Mouse (Mus musculus): ENCODE measurements around the gene Trnt1. TPM values are rescaled to one million over a fixed set of nuclear protein-coding genes. Genes with fewer than 3 reads are reported as not detected.

The Trnt1 gene
- 32.2 and 34.9 TPM in 2 replicates for polyA plus RNA-seq (2012; rRNA removed)

DNA sequence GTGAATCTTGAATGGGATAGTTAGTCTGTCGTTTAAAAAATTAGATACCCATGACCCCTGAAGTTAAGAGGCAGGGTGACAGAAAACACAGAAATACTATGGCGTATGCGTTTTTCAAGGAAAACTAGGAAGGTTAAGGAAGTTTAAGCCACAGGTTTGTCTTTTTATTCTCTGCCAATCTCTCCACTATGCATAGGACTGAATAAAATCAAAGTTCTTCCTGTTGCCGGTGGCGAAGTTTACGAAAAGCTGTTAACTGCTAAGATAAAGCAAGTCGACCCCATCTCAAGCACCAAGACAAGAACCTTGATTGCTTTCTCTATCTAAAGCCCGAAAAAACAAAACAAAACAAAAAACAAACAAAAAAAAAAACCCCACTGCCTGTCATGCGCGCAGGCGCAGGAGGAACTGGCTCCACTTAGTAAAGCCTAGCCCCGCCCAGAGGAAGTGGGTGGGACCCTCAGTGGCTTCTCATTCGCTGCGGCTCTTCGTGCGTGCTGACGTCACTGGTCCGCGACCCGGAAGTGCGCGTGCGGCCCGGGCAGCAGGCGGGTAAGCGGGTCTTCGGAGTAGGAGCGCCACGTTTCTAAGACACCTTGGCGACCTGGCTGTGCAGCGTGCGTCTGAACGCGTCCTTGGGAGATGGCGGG is at the start of gene Trnt1:
Gene Trnt1 (plus strand): TSS at position 481 of the 650 bp plus-strand sequence.
- 8% methylated on average over 35 of the region's 35 CpGs for WGBS
- Histone ChIP-seq H3K27me3 (ENCODE audit: control insufficient read depth, insufficient read depth, low read length) (no peaks in the 10 kb centered on the region), H3K27ac (ENCODE audit: insufficient read depth, low read length) (no peak within 1 kb of the TSS), H3K4me3 (replicated peaks; ENCODE audit: insufficient read depth, low read depth, low read length) (peak within 1 kb of the TSS; percentile 94), H3K4me1 (ENCODE audit: control insufficient read depth, insufficient read depth, low read length) (no peaks in the 10 kb centered on the region)
- peak; percentile 81 for TF ChIP-seq POLR2A (IDR thresholded peaks at IDR 0.05; ENCODE audit: borderline replicate concordance, insufficient read depth, low read length)
- no peak for TF ChIP-seq CTCF (IDR thresholded peaks at IDR 0.05; ENCODE audit: borderline replicate concordance, insufficient read depth, low read depth, low read length)
- peak; percentile 95 to 96 for DNase-seq

DNA sequence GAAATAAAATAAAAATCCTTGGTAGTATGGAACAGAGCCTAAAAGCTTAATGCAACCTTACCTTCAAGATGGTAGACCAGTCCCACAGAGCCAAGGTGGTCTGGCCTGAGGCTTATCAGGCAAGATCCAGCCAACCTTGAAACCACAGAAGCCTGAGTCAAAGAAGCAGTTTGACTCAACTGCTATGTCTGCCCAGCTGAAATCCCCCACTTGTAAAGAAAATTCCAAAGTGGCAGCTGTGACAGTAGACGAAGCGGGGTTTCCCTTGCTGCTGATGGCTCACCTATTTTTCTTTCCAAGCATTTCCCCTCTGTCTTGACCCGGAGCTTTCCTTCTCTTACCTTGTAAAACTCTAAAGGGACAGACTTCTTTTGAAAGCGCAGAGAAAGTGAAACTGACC is 43.3 kb upstream of the Trnt1 start:
- no peak for TF ChIP-seq POLR2A (IDR thresholded peaks at IDR 0.05; ENCODE audit: borderline replicate concordance, insufficient read depth, low read length)
- TF ChIP-seq CTCF (IDR thresholded peaks at IDR 0.05; ENCODE audit: borderline replicate concordance, insufficient read depth, low read depth, low read length), result no peak
- no peak overlapping the region for H3K4me3 ChIP-seq (replicated peaks; ENCODE audit: insufficient read depth, low read depth, low read length)
- no peaks in the 10 kb centered on the region for H3K4me1 ChIP-seq (ENCODE audit: control insufficient read depth, insufficient read depth, low read length)
- 88% methylated on average over 4 of the region's 4 CpGs for WGBS
- no peak overlapping the region for H3K27ac ChIP-seq (ENCODE audit: insufficient read depth, low read length)
- DNase-seq, result no peak
- no peaks in the 10 kb centered on the region for H3K27me3 ChIP-seq (ENCODE audit: control insufficient read depth, insufficient read depth, low read length)

DNA sequence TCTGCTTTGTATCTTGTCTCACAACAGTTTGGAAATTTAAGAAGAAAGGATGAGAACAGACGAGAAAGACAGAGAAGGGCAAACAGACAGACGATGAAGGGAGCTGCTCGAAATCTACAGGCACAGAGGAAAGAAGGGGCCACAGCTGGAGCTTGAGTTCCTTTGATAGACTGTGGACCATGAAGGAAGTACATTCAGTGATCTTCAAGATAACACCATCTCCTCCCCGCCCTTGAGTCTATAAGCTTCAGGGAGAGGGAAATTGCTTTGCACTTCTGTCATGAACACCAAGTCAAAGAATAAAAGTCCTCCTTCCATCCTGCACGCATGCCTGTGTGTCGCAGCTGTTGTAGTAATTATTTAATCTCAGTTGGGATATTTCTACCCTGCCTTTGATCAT is 42.8 kb upstream of the Trnt1 start:
- TF ChIP-seq CTCF (IDR thresholded peaks at IDR 0.05; ENCODE audit: borderline replicate concordance, insufficient read depth, low read depth, low read length) (no peak), POLR2A (IDR thresholded peaks at IDR 0.05; ENCODE audit: borderline replicate concordance, insufficient read depth, low read length) (no peak)
- Histone ChIP-seq H3K4me1 (ENCODE audit: control insufficient read depth, insufficient read depth, low read length) (no peaks in the 10 kb centered on the region), H3K27me3 (ENCODE audit: control insufficient read depth, insufficient read depth, low read length) (no peaks in the 10 kb centered on the region), H3K4me3 (replicated peaks; ENCODE audit: insufficient read depth, low read depth, low read length) (no peak overlapping the region), H3K27ac (ENCODE audit: insufficient read depth, low read length) (no peak overlapping the region)
- no peak for DNase-seq
- WGBS, result 80% methylated on average over 6 of the region's 6 CpGs

DNA sequence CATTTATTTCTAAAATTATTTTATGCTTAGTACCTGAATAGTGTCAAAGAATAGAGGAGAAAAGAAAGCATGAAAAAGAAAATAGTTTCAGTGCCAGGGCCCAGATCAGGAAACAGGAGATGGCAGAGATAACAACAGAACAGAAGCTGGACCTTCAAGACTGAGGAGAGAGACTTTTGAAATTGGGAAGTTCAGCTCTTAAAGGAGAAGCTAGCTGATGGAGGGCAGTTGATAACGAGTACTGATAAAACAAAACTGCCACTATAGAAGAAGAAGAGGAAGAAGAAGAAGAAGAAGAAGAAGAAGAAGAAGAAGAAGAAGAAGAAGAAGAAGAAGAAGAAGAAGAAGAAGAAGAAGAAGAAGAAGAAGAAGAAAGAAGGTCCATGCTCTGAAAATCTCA is 41.2 kb upstream of the Trnt1 start:
- no peaks in the 10 kb centered on the region for H3K27me3 ChIP-seq (ENCODE audit: control insufficient read depth, insufficient read depth, low read length)
- no peak overlapping the region for H3K27ac ChIP-seq (ENCODE audit: insufficient read depth, low read length)
- no peak overlapping the region for H3K4me3 ChIP-seq (replicated peaks; ENCODE audit: insufficient read depth, low read depth, low read length)
- no peak for TF ChIP-seq POLR2A (IDR thresholded peaks at IDR 0.05; ENCODE audit: borderline replicate concordance, insufficient read depth, low read length)
- no peak for TF ChIP-seq CTCF (IDR thresholded peaks at IDR 0.05; ENCODE audit: borderline replicate concordance, insufficient read depth, low read depth, low read length)
- 74% methylated on average over 1 of the region's 1 CpGs for WGBS
- DNase-seq, result no peak
- no peaks in the 10 kb centered on the region for H3K4me1 ChIP-seq (ENCODE audit: control insufficient read depth, insufficient read depth, low read length)

DNA sequence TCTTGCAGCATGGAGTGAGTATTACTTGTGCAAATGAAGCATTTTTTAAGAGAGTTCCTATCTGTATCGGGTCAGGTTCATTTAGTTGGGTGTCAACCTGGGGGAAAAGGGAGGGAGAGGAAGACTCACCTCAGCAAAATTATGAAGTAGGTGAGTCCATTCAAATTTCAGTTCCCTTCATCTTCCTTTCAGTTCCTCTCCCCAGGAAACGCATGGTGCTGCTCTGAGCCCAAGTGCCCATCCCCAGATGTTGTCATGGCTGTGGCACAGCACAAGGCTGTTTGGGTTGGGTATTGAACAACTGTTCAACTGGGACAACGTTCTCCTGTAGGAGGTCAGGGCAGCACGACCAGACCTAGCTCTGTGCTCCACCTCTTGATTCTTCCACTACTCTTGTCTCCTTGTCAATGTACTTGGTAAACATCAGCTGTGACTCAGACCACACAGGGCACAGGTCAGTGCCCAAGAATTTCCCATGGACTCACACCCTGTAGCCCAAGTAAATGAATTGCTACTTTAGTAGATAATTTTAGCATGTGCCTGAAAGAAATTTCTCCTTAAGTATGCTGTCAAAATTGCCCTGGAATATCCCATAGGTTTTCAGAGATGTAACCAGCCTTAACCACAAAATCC is 39.1 kb upstream of the Trnt1 start:
- no peaks in the 10 kb centered on the region for H3K4me1 ChIP-seq (ENCODE audit: control insufficient read depth, insufficient read depth, low read length)
- H3K27me3 ChIP-seq (ENCODE audit: control insufficient read depth, insufficient read depth, low read length), result no peaks in the 10 kb centered on the region
- no peak overlapping the region for H3K27ac ChIP-seq (ENCODE audit: insufficient read depth, low read length)
- no peak overlapping the region for H3K4me3 ChIP-seq (replicated peaks; ENCODE audit: insufficient read depth, low read depth, low read length)
- TF ChIP-seq CTCF (IDR thresholded peaks at IDR 0.05; ENCODE audit: borderline replicate concordance, insufficient read depth, low read depth, low read length) (no peak), POLR2A (IDR thresholded peaks at IDR 0.05; ENCODE audit: borderline replicate concordance, insufficient read depth, low read length) (no peak)
- DNase-seq, result no peak
- 76% methylated on average over 4 of the region's 4 CpGs for WGBS

DNA sequence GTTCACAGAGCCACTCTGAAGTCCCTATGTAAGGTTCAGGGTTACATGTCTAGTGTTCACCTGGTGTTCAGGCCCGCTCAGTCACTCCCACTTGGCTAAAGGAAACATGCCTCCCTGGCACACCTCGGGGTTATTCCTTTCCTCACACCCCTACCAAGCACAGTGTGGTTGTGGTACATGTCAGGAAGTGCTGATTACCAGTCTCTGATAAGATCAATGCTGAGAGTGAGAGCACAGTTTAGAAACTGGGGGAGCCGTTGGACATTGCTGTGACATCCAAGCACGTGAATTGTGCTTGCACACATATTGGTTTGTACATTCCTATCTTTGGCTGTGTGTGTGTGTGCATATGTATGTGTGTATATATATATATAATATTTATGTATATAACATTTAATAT is 36.4 kb upstream of the Trnt1 start:
- no peak for TF ChIP-seq CTCF (IDR thresholded peaks at IDR 0.05; ENCODE audit: borderline replicate concordance, insufficient read depth, low read depth, low read length)
- TF ChIP-seq POLR2A (IDR thresholded peaks at IDR 0.05; ENCODE audit: borderline replicate concordance, insufficient read depth, low read length), result no peak
- Histone ChIP-seq H3K27ac (ENCODE audit: insufficient read depth, low read length) (no peak overlapping the region), H3K27me3 (ENCODE audit: control insufficient read depth, insufficient read depth, low read length) (no peaks in the 10 kb centered on the region), H3K4me3 (replicated peaks; ENCODE audit: insufficient read depth, low read depth, low read length) (no peak overlapping the region), H3K4me1 (ENCODE audit: control insufficient read depth, insufficient read depth, low read length) (no peaks in the 10 kb centered on the region)
- WGBS, result 82% methylated on average over 4 of the region's 4 CpGs
- DNase-seq, result no peak

DNA sequence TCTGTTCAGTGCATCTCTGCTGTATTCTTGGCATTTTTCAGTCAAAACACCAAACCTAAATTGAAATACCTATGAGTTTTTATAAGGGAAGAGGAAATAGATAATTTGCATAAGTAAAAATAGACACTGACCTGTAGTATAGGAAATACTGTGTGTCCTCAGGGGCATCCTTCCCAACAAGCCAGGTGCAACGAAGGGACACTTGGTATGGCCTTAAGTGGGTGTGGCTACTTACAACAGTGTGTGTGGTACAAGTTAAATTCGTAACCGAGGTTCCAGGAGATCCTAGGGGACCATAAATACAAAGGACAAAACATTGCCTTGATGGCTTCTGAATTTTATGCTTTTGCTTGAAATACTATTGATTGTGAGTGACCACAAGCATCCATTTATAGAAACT is 30.7 kb upstream of the Trnt1 start:
- no peak overlapping the region for H3K4me3 ChIP-seq (replicated peaks; ENCODE audit: insufficient read depth, low read depth, low read length)
- WGBS, result 73% methylated on average over 3 of the region's 3 CpGs
- no peak overlapping the region for H3K27ac ChIP-seq (ENCODE audit: insufficient read depth, low read length)
- H3K4me1 ChIP-seq (ENCODE audit: control insufficient read depth, insufficient read depth, low read length), result no peaks in the 10 kb centered on the region
- DNase-seq, result no peak
- H3K27me3 ChIP-seq (ENCODE audit: control insufficient read depth, insufficient read depth, low read length), result no peaks in the 10 kb centered on the region
- no peak for TF ChIP-seq POLR2A (IDR thresholded peaks at IDR 0.05; ENCODE audit: borderline replicate concordance, insufficient read depth, low read length)
- no peak for TF ChIP-seq CTCF (IDR thresholded peaks at IDR 0.05; ENCODE audit: borderline replicate concordance, insufficient read depth, low read depth, low read length)

DNA sequence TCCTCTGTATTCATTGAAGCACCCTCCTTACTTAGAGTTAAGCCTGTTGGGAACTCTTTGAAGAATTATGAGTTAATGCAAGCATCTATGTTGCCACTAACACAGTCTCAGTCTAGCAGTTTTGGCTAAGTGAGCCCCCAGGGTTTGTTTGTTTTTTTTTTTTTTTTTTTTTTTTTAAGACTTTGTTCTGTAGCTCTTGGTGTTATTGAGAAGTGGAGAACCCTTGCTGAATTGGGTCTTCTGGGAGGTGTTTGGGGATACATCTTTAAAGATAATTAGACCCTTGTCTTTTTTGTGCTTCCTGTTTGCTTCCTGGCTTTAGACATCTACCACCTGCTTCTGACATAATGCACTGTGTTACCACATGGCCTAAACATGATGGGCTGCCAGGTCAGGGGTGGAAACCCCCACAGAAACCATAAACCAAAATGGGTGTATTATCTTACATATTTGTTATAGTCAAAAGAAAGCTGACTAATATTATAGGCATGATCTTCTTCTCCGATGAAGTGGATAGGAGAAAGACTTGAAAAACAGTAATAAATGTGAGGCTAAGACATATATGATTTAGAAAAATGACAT is 28.6 kb upstream of the Trnt1 start:
- Histone ChIP-seq H3K4me3 (replicated peaks; ENCODE audit: insufficient read depth, low read depth, low read length) (no peak overlapping the region), H3K4me1 (ENCODE audit: control insufficient read depth, insufficient read depth, low read length) (no peaks in the 10 kb centered on the region), H3K27ac (ENCODE audit: insufficient read depth, low read length) (no peak overlapping the region), H3K27me3 (ENCODE audit: control insufficient read depth, insufficient read depth, low read length) (no peaks in the 10 kb centered on the region)
- WGBS, result 100% methylated on average over 1 of the region's 1 CpGs
- no peak for DNase-seq
- TF ChIP-seq POLR2A (IDR thresholded peaks at IDR 0.05; ENCODE audit: borderline replicate concordance, insufficient read depth, low read length), result no peak
- no peak for TF ChIP-seq CTCF (IDR thresholded peaks at IDR 0.05; ENCODE audit: borderline replicate concordance, insufficient read depth, low read depth, low read length)

Measured in cerebellum, adult 2 months (tissue).